Mouse (Mus musculus): ENCODE results near the gene Ttn. TPM values are rescaled to one million over a fixed set of nuclear protein-coding genes. Genes with fewer than 3 reads are reported as not detected.

The Ttn gene
- polyA plus RNA-seq, 1 experiment from 2014 or later: 4.1 TPM

- Histone ChIP-seq H3K36me3 (ENCODE audit: insufficient read depth, low read length) (peaks cover 16% of the 10 kb centered on the region; the same call in 1 of the 2 replicates), H3K4me1 (ENCODE audit: insufficient read depth, low read length) (no peaks in the 10 kb centered on the region), H3K27me3 (ENCODE audit: insufficient read depth, low read length) (no peaks in the 10 kb centered on the region), H3K4me2 (replicated peaks; ENCODE audit: low read depth, low read length) (no peak overlapping the region), H3K9ac (replicated peaks; ENCODE audit: low read length) (no peak overlapping the region), H3K4me3 (ENCODE audit: low read length) (no peak overlapping the region), H3K9me3 (ENCODE audit: low read length) (no peaks in the 10 kb centered on the region), H3K27ac (ENCODE audit: low read length) (no peak overlapping the region)
- ATAC-seq (ENCODE audit: low FRiP score, low TSS enrichment): no peak
- 55% methylated on average over 7 of the region's 8 CpGs for WGBS
Observed at GRCm38 (mm10) chr2:76659419-76659818, 322.9 kb downstream of the Ttn start.

- WGBS: 73% methylated on average over 13 of the region's 13 CpGs
- Histone ChIP-seq H3K4me1 (ENCODE audit: insufficient read depth, low read length) (no peaks in the 10 kb centered on the region), H3K9ac (replicated peaks; ENCODE audit: low read length) (no peak overlapping the region), H3K27me3 (ENCODE audit: insufficient read depth, low read length) (no peaks in the 10 kb centered on the region), H3K36me3 (ENCODE audit: insufficient read depth, low read length) (peaks cover 8% of the 10 kb centered on the region; the same call in 1 of the 2 replicates), H3K4me2 (replicated peaks; ENCODE audit: low read depth, low read length) (no peak overlapping the region), H3K4me3 (ENCODE audit: low read length) (no peak overlapping the region), H3K27ac (ENCODE audit: low read length) (no peak overlapping the region), H3K9me3 (ENCODE audit: low read length) (no peaks in the 10 kb centered on the region)
- no peak for ATAC-seq (ENCODE audit: low FRiP score, low TSS enrichment)
Observed at GRCm38 (mm10) chr2:76658551-76658950, 323.8 kb downstream of the Ttn start.

GRCm38 (mm10) chr2:76655982-76656381 lies 326.4 kb downstream of the Ttn start:
- Histone ChIP-seq H3K36me3 (ENCODE audit: insufficient read depth, low read length) (no peaks in the 10 kb centered on the region), H3K4me1 (ENCODE audit: insufficient read depth, low read length) (no peaks in the 10 kb centered on the region), H3K27ac (ENCODE audit: low read length) (no peak overlapping the region), H3K9ac (replicated peaks; ENCODE audit: low read length) (no peak overlapping the region), H3K4me2 (replicated peaks; ENCODE audit: low read depth, low read length) (no peak overlapping the region), H3K9me3 (ENCODE audit: low read length) (no peaks in the 10 kb centered on the region), H3K4me3 (ENCODE audit: low read length) (no peak overlapping the region), H3K27me3 (ENCODE audit: insufficient read depth, low read length) (no peaks in the 10 kb centered on the region)
- 0 out of 2 replicates have a peak, but pooled peaks have one; percentile 23 for ATAC-seq (ENCODE audit: low FRiP score, low TSS enrichment)
- WGBS: 8% methylated on average over 1 of the region's 1 CpGs

GRCm38 (mm10) chr2:76655444-76655843 lies 326.9 kb downstream of the Ttn start:
- Histone ChIP-seq H3K4me1 (ENCODE audit: insufficient read depth, low read length) (no peaks in the 10 kb centered on the region), H3K9me3 (ENCODE audit: low read length) (no peaks in the 10 kb centered on the region), H3K4me3 (ENCODE audit: low read length) (no peak overlapping the region), H3K9ac (replicated peaks; ENCODE audit: low read length) (no peak overlapping the region), H3K36me3 (ENCODE audit: insufficient read depth, low read length) (no peaks in the 10 kb centered on the region), H3K27ac (ENCODE audit: low read length) (no peak overlapping the region), H3K27me3 (ENCODE audit: insufficient read depth, low read length) (no peaks in the 10 kb centered on the region), H3K4me2 (replicated peaks; ENCODE audit: low read depth, low read length) (no peak overlapping the region)
- ATAC-seq (ENCODE audit: low FRiP score, low TSS enrichment): no peak
- WGBS: 82% methylated on average over 3 of the region's 3 CpGs

- Histone ChIP-seq H3K9me3 (ENCODE audit: low read length) (no peaks in the 10 kb centered on the region), H3K4me2 (replicated peaks; ENCODE audit: low read depth, low read length) (no peak overlapping the region), H3K27me3 (ENCODE audit: insufficient read depth, low read length) (no peaks in the 10 kb centered on the region), H3K36me3 (ENCODE audit: insufficient read depth, low read length) (no peaks in the 10 kb centered on the region), H3K4me1 (ENCODE audit: insufficient read depth, low read length) (no peaks in the 10 kb centered on the region), H3K4me3 (ENCODE audit: low read length) (no peak overlapping the region), H3K27ac (ENCODE audit: low read length) (no peak overlapping the region), H3K9ac (replicated peaks; ENCODE audit: low read length) (no peak overlapping the region)
- WGBS: 80% methylated on average over 5 of the region's 5 CpGs
- ATAC-seq (ENCODE audit: low FRiP score, low TSS enrichment): no peak
Observed at GRCm38 (mm10) chr2:76654646-76655045, 327.7 kb downstream of the Ttn start.

Other genes starting within 250 kb of the Ttn start
- 10.6 and 11.8 TPM in 2 replicates for gene Ccdc141, start 188.1 kb upstream of the Ttn start, polyA plus RNA-seq (2015; fragmentation: Nextera tagmentation; extraction: Ambion mirVana)